Mouse (Mus musculus) 3T3-L1 (cell line): Measurements from ENCODE around the gene Sik3.

Experiments
- DNase-seq: peaks from one replicate; pipeline ENCODE4 v3.0.0-alpha.2; 2015; ENCODE audit warnings: low read depth, low spot score

Sik3 gene

DNA sequence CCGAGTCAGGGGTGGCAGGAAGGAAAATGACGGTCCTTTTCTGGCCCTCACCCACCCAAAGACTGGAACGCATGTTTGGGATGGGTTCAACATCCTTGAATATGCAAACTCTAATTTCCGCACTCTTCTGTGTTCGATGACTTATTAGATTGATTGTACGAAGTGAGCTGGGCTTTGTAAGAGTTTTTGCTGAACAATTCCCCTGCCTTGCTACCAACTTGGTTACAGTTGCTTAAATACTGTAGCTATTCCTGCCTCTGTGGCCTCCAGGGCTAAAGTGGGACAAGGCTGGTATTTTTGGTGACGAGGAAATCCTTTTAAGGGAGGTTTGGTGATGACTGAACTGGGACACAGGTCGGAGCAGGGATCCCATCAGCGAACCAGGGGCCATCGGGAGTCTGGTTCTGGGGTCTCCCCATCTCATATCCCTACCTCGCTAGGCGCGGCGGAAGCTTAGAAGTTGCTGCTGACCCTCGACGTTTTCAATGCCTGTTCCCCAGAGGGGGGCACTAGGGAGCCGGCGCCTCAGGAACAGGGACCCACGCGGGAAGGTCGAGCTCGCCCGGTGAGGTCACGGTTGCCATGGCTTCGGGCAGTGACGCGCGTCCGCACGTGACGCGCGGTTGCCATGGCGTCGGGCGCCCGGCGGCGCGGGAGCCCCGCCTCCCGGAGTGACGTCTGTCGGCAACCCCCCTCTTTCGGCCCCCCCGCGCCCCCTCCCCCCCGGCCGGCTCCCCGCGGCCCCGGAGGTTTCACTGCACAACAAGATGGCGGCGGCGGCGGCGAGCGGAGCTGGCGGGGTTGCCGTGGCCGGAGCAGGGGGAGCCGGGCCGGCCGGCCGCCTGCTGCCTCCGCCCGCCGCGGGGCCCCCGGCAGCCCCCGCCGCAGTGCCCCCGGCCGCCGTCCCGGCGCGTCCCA, at the start of gene Sik3, which contains the start of gene Pafah1b2:
Sik3 (plus strand) TSS at position 730 of the 918 bp plus-strand sequence.
Pafah1b2 (minus strand) TSS at position 600 of the 918 bp plus-strand sequence.
- peak; percentile 89 for DNase-seq

DNA sequence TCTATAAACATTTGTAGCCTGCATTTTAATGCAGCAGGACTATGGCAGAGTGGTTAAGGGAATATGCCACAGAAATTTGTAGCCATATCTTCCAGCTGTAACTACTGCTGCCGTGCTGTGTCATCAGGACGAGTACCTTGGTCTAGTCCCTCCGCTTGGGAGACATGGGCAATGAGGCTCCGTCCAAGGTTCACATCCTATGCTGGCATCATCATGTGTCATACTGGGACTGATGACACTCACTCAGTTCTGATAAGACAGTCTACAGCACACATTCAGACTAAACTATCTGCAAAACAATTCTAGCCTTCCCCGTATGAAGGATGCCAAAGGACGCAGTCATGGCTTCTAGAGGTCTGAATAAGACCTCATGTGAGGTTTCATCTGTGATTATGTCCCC, 49.0 kb upstream of the Sik3 start:
- no peak for DNase-seq

DNA sequence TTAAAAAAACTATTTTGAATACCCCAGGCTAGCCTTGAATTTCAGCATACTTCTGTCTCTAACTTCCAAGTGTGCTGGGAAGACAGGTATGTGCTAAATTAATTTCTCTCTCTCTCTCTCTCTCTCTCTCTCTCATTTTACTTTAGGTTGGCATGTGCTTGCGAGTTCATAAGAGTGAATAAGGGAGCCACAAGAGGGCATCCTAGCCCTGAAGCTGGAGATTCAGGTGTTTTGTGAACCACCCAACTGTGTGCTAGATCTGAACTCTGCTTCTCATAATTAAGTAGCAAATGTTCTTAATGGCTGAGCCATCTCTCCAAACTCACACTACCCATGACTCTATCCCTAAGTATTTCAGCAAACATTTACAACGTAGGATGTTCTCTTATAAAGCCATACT, 35.7 kb upstream of the Sik3 start:
- no peak for DNase-seq

DNA sequence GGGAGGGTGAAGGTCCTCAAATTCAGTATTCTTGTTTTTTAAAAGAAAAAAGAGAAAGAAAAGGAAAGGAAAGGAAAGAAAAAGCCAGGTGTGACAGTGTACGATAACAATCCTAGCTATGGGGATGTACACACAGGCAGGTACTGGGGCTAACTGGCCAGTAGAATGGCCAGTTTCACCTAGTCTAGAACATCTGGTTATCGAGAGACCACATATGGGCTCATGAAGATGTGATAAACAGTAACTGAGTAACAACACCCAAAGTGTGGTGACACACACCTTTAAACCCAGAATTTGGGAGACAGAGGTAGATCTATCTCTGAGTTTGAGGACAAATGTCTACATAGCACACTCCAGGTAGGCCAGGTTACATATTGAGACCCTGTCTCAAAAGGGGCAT, 32.8 kb upstream of the Sik3 start:
- no peak for DNase-seq

DNA sequence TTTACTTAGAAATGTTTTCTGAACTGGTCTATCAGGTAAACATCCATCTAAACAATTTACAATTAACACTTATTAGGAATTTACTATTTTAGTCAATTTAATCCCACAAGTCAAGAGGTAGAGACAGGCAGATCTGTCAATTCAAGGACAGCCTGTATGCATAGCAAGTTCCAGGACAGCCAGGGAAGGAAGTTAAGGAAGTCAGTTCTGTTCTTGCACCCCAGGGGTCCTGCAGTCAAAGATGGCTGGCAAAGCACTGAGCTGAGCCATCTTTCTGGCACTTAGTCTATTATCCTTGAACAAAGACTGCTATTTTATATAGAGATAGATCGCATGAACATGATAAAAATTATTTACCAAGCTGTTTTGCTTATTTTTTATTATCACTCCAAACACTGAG, 32.0 kb upstream of the Sik3 start:
- no peak for DNase-seq

DNA sequence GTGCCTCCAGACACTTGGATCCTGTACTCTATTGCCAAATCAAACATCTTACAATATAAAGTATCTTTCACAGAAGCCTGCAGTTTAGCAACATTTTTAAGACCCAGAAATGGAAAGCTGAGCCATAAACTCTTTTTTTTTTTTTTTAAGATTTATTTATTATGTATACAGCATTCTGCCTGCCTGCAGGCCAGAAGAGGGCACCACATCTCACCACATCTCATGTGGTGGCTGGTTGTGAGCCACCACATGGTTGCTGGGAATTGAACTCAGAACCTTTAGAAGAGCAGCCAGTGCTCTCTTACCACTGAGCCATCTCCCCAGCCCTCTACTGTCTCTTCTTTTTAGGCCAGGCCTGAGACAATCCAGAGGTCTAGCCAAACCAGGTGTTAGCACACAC, 31.3 kb upstream of the Sik3 start:
- DNase-seq, result peak; percentile 50

DNA sequence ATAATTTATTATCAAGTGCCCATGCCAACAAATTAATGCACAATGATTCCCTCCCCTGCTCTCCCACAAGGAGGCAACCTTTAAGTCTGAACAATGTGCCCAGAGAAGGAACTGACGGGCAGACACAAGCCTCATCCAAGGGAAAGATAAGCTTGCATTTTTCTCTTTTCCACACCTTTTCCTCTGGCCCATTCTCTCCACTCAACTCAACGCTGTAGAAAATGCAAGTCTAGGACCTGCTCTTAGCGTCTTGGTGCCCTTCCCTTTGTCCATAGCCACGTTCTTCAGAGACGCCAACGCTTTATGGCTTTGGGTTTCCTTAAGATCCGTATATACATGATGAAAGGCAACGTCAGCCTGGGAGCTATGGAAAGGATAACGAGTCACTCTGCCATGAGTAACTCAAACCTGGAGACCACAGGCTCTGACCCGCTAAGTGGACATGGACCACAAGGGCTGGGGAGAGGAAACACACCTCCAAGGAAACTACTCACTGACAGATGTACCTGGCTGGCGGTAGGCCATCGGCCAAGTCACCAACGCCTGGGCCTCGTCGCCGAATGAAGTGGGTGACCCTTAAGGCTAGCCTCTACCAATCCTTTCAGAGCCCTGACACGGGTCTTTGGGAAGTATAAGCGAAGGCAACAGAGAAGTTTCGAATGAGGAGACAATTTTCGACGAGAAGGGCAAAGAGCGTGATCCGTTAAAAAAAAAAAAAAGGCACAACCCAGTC, 28.8 kb upstream of the Sik3 start:
- peak; percentile 67 for DNase-seq

DNA sequence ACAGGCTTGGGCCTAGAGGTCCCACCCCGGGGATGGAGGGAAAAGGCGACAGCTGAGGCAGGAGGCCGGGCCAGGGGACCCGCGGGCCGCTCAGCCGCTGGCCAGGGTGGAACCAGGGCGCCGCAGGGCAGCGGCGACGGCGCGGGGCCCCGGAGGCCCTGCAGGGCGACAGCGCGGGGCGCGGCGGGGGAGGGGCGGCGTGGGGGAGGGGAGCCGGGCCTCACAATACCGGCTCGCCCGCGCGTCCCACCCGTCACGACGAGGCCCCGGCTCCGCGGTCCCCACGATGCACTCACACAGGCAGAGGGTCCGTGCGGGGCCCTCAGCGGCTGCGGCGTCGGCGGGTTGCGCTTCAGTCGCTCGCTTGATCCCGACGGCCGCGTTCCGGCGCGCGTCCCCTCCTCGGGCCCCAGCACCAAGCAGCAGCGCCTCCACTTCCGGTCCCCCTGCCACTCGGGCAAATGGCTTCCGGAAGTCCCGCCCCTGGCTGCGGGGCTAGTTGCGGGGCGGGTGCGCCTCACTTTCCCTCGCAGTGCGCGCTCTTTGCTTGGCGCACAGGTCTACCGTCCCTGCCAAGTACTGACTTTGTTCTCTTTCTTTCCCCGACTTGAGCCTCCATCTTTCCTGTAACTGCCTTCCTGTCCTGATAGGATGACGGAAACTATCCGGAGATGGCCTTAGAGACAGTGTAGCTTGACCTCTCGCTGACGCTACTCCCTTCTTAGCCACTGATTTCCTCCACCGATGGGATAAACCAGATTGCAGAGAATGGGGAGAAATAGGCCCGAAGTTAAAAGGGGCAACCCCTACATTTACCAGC, 28.0 kb upstream of the Sik3 start:
- DNase-seq, result peak; percentile 87

DNA sequence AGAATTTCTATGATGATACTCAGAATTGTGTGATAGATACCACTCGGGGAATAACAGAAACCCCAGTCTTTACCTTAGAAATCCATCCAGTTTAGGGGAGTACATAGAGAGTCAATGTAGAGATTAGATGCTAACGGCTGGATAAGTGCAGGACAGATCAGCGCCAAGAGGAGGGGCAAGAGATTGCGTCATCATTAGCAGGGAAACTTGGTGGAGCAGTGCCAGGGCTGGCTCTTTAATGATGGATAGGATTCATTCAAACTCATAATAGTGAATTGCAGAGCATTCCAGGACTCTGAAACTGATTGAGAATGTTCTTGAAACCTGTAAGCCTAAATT, 27.4 kb upstream of the Sik3 start:
- peak; percentile 88 for DNase-seq

DNA sequence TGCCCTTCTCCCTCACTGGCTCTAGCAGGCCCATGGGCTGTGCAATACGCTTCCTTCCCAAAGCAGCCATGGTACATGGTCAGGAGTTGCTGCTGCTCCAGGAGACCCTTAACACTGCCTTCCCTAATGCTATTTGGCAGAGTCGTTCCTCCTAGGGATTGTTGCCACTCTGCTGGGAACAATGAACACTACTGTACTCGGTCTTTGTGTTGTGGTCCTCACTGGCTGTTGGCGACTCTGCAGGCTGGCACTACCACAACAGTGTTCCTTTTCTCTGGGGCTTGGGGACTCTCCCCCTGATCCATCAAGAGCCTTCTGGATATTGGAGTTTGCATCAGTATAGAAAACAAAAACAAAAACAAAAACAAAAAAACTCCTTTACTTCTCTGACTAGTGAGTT, 13.6 kb upstream of the Sik3 start:
- DNase-seq, result no peak

DNA sequence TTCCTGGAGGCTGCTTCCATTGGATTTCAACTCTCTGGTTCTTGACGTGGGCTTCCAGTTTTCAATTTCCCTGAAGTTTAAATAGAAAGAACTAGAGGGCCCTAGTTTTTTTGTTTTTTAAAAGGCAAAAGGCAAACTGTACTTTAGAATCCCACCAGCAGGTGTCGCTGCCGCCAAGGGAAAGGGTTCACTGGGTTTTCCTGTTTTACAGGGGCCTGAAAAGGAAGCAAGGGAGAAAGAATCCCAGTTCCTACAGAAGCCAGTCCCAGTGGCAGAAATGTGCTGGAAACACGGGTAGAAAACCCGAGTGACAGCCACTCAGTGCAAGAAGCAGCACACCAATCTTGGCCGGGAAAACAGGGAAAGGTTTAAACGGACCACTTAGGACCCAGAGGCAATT, 8.9 kb upstream of the Sik3 start:
- peak; percentile 86 for DNase-seq

DNA sequence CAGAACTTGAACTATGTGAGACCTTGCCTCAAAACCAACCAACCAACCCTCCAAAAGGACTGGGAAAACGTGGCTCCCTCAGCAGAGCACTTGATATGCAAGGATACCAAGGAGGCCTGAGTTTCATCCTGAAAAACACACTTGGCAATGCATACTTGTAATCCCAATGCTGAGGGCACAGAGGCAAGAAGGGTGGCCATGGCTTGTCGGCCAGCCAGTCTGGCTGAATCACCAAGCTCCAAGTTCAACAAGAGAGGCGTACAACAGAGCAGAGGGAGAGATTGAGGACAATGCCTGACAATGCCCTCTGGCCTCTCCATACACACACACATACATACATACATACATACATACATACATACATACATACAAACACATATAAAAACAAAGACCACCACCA, 8.1 kb upstream of the Sik3 start:
- no peak for DNase-seq

DNA sequence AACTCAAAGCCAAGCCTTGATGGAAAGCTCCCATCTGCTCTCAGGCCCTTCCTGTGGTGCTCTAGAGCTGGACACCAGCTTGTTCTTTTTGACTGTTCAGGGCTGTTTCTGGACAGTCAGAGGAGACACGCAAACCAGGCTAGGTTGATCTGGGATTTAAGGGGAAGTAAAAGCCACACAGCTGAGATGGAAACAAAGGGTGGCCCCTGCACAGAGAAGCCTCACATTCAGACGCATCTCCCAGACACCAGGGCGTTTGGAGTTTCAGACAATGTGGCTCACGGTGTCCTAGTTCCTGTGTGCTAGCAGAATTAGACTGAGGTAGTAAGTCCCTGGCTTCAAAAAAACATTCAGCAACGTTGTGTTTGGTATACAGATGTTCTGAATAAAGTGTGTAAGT, 6.4 kb upstream of the Sik3 start:
- DNase-seq, result no peak

DNA sequence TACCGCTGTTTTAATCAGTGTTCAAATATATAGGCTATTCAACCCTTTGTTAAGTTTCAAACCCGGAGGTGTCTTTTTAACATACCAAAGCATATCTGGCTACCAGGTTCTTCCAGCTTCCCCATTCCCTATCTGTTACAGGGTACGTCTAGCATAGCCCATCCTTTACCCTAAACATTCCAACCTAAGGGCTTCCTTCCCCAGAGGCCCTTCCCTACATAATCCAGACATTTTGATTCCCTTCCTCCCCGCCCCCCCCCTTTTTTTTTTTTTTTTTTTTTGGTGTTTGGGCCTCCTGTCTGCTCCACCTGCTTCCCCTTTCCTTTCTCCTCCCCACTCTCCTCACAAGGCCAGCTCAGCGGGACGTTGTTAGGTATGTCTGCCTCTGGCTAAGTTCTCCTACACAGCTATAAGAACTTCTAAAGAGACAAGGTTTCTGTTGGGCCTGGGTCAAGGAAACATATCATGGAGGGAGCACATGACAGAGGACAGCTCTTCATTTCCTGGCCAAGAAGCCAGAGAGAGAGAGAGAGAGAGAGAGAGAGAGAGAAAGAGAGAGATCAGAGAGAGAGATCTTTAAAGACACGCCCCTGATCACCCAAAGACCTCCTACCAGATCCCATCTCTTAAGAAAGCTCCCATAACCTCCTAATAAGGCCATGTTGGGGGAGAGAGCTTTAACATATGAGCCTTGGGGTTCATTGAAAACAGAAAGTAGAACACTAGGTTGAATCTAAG, 3.5 kb upstream of the Sik3 start:
- DNase-seq, result no peak

DNA sequence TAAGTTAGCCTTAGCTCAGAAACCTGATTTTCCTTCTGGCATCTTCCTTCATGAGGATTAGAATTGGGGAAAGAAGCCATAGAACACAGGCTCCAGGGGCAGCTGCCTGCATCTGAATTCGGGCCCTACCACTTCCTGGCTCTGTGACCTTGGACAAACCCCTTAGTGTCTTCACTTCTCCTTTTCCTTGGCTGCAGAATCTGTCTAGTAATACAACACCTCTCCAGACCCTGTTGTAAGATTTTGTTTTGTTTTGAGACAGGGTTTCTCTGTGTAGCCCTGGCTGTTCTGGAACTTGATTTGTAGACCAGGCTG, 3.0 kb upstream of the Sik3 start:
- DNase-seq, result no peak

DNA sequence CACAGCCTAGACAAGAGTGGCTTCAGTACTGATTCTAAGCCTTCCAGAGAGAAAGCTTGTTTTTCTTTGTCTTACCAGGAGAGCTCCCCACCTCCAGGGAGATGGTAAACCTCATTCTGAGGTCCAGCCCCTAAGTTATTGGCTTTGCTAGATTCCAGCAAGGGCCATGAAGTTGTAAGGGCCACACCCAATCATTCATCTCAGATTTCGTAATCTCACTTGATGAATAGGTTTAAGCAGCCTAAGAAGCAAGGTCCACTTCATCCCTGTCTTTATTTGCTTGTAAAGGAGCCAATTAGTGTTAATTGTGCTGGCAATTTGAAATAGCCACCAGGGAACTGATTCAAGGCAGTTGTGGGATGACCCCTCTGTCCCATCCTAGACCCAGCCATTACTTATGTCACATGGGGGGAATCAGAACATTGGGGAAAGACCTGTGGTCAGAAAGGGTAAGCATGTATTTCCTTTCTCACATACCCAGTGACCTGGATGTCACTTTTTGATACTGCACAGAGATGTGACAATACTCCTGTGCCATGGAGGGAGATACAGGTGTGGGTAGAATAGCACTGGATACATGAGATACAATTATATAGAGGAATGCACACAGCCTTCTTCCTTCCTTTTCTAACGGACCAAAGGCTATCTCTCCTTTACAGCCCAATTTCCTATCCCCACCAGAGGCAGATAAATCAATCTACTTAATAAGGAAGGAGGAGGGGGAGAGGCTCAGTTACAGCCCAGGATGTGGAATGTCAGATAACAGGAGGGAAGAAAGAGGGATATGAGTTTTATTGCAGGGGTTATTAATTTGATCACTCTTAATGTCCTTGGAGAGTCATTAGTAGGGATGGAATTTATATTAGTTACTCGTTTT, 1.3 kb upstream of the Sik3 start:
- peak; percentile 53 for DNase-seq

DNA sequence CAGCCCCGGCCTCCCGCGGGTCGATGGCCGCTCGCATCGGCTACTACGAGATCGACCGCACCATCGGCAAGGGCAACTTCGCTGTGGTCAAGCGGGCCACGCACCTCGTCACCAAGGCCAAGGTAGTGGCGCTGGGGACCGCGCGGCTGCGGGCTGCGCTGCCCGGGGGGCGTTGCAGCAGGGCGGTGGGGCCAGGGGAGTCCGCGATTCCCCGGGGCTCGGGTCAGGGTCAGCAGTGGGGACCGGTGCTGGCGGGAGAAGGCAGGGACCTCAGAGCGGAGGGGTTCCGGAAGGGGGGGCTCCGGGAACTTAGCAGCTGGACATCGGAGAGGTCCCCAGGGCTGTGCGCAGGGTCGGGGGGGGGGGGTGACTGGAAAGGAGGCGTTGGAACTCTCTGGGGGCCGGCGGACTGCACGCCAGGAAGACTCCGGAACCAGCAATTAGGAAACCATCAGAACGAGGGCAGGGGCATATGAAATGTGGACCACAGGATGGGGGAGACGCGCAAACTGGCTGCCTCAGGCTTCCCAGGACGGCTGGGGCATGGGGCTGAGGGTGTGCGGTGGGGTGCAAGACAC, 478 bp downstream of the Sik3 start:
- no peak for DNase-seq

DNA sequence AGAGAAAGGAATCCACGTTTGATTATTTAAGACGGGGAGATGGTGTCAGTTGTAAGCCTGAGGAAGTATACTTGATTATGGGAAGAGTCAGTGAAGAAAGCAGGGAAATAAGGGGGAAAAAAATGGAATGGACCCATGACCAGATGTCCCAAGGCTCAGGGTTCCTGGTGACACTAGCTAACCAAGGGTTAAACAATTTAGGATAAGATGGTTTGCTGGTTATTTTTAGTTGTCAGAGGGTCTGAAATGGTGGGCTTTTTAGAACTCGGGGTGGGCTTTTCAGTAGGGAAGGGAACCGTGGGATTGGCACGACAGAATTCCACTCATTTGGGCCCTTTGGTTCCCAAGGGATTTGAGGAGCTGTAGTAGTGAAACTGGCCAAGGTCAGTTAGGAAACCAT, 996 bp downstream of the Sik3 start:
- DNase-seq, result peak; percentile 50

DNA sequence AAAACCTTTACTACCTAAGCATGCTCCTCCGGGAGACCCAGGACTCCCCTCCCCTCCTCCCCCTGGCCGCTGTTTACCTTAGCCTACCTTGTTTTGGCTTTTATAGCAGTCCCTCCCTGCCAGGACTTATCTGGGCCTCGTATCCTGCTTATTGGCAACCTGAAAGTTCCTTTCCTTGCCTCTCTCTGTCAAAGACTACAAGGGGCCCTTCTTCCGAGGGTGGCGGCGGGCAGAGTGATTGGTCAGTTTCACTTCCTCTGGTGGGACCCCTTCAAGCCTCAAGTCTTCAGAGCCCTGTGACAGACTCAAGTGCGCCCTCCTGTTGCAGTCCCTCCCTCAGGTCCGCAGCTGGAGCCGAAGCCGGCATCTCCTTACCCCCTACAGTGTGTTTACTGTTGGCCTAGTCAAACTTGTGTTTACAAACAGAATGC, 1.6 kb downstream of the Sik3 start:
- peak; percentile 60 for DNase-seq

DNA sequence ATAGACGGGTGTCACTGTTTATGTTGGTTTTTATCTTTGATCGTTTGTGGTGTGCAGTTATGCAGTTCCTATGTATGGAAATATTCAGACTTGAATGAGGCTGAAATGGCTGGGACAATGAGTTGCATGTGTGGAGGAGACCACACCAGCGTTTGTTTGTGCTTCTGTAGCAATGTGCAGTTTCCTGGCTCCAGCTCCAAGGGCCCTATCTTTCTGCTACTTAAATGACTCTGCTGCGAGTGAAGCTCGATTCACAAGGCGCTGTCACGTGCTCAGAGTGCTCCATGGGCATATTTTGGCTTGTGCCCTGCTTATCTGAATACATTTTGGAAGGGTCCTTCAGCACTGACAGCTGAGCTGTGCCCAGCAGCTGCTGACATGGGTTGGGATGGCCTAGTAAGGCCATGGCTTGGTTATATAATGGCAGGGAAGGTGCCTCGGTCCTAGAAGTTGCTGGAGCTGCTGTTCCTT, 2.5 kb downstream of the Sik3 start:
- peak; percentile 29 for DNase-seq
